ENCODE assay signal across 10 mouse cellular contexts in genomic region chr11:76739125-76739524, GRCm38 (mm10). TPM values are rescaled to one million over a fixed set of nuclear protein-coding genes. Genes with fewer than 3 reads are reported as not detected.
DNase-seq lines count a peak whose midpoint lies in the region; ATAC-seq and TF ChIP-seq lines count a peak whose summit lies in the region.
"Had no signal": no experiment of that assay in that cellular context is flagged by ENCODE, and none has a peak within 500 bp of the region (broad histone marks: within the 10 kb centered on the region; RNA-seq: fewer than 3 reads in every experiment).

No protein-coding gene starts in this region.

- TF ChIP-seq EP300 in liver, embryonic 14.5 days (IDR thresholded peaks at IDR 0.05; ENCODE audit: low read depth): no peak

- no peak overlapping the region for H3K4me3 ChIP-seq in hindbrain, embryonic 10.5 days
- H3K4me3 ChIP-seq in hindbrain, embryonic 16.5 days (ENCODE audit: low read length): no peak overlapping the region
- H3K4me3 ChIP-seq in liver, embryonic 14.5 days (ENCODE audit: insufficient read depth in 1 of 2, low read depth in 2 of 2, low read length in 2 of 2): no peak overlapping the region
- H3K4me3 ChIP-seq: embryonic facial prominence, embryonic 12.5 days; liver, embryonic 13.5 days had no signal

- H3K4me1 ChIP-seq in hindbrain, embryonic 10.5 days (replicated peaks): peaks cover 15% of the 10 kb centered on the region
- H3K4me1 ChIP-seq in hindbrain, embryonic 16.5 days (ENCODE audit: control insufficient read depth, insufficient read depth, low read depth, low read length): no peaks in the 10 kb centered on the region
- no peaks in the 10 kb centered on the region for H3K4me1 ChIP-seq in liver, embryonic 14.5 days (replicated peaks; ENCODE audit: control insufficient read depth in 2 of 2, insufficient read depth in 2 of 2, low read length in 1 of 2)
- H3K4me1 ChIP-seq: embryonic facial prominence, embryonic 12.5 days had no signal

- H3K4me2 ChIP-seq in hindbrain, embryonic 16.5 days (ENCODE audit: low read length): no peak overlapping the region
- H3K4me2 ChIP-seq in liver, embryonic 14.5 days (ENCODE audit: low read depth): no peak overlapping the region
- H3K4me2 ChIP-seq: embryonic facial prominence, embryonic 12.5 days; liver, embryonic 13.5 days had no signal

- DNase-seq in hindbrain, embryonic 10.5 days (ENCODE audit: low spot score): peak; percentile 21
- DNase-seq in A20 (ENCODE audit: low read depth, low spot score) (peak; percentile 42), NIH3T3 (ENCODE audit: low read depth) (peak; percentile 40)
- no peak for DNase-seq in liver, embryonic 14.5 days (ENCODE audit: low read depth in 3 of 3, low spot score in 3 of 3)
- no peak for DNase-seq in ovary, postnatal 14 days (ENCODE audit: low spot score)
- DNase-seq in layer of hippocampus, adult 9-10 months (ENCODE audit: low spot score): no peak
- no peak for DNase-seq in spleen, postnatal 36 days (ENCODE audit: low spot score in 2 of 2)
- DNase-seq: liver, embryonic 13.5 days had no signal

- TF ChIP-seq CTCF in liver, embryonic 14.5 days (IDR thresholded peaks at IDR 0.05; ENCODE audit: low read depth): peak; percentile 62

- no peaks in the 10 kb centered on the region for H3K27me3 ChIP-seq in hindbrain, embryonic 10.5 days (ENCODE audit: insufficient read depth, poor library complexity, severe bottlenecking)
- no peaks in the 10 kb centered on the region for H3K27me3 ChIP-seq in hindbrain, embryonic 16.5 days (replicated peaks; ENCODE audit: control insufficient read depth, insufficient read depth, low read length)
- no peaks in the 10 kb centered on the region for H3K27me3 ChIP-seq in liver, embryonic 14.5 days (ENCODE audit: control insufficient read depth, insufficient read depth, low read length)
- H3K27me3 ChIP-seq: embryonic facial prominence, embryonic 12.5 days; liver, embryonic 13.5 days had no signal

- WGBS in hindbrain, embryonic 10.5 days: 77% methylated on average over 6 of the region's 6 CpGs
- WGBS in hindbrain, embryonic 16.5 days: 63% methylated on average over 6 of the region's 6 CpGs
- 72% methylated on average over 6 of the region's 6 CpGs for WGBS in liver, embryonic 14.5 days (ENCODE audit: insufficient replicate concordance)

- no peak overlapping the region for H3K9ac ChIP-seq in hindbrain, embryonic 16.5 days (ENCODE audit: low read depth, low read length)
- H3K9ac ChIP-seq in liver, embryonic 14.5 days (replicated peaks): no peak overlapping the region
- H3K9ac ChIP-seq: embryonic facial prominence, embryonic 12.5 days; liver, embryonic 13.5 days had no signal

- no peaks in the 10 kb centered on the region for H3K9me3 ChIP-seq in hindbrain, embryonic 10.5 days
- no peaks in the 10 kb centered on the region for H3K9me3 ChIP-seq in hindbrain, embryonic 16.5 days (ENCODE audit: control insufficient read depth, low read length)
- H3K9me3 ChIP-seq in liver, embryonic 14.5 days (ENCODE audit: control insufficient read depth, low read length): no peaks in the 10 kb centered on the region
- H3K9me3 ChIP-seq: embryonic facial prominence, embryonic 12.5 days; liver, embryonic 13.5 days had no signal

- no peak overlapping the region for H3K27ac ChIP-seq in hindbrain, embryonic 10.5 days
- no peak overlapping the region for H3K27ac ChIP-seq in hindbrain, embryonic 16.5 days (ENCODE audit: low read depth, low read length)
- no peak overlapping the region for H3K27ac ChIP-seq in liver, embryonic 14.5 days
- H3K27ac ChIP-seq: embryonic facial prominence, embryonic 12.5 days; liver, embryonic 13.5 days had no signal

- H3K36me3 ChIP-seq in hindbrain, embryonic 10.5 days: peaks cover 70% of the 10 kb centered on the region
- H3K36me3 ChIP-seq in hindbrain, embryonic 16.5 days (ENCODE audit: control insufficient read depth, insufficient read depth, low read length): peaks cover 9% of the 10 kb centered on the region
- H3K36me3 ChIP-seq in liver, embryonic 14.5 days (replicated peaks; ENCODE audit: control insufficient read depth, insufficient read depth, low read depth): peaks cover 8% of the 10 kb centered on the region

- ATAC-seq in hindbrain, embryonic 16.5 days: no peak
- no peak for ATAC-seq in liver, embryonic 14.5 days (ENCODE audit: insufficient read depth)

RNA-seq across cellular contexts. Expression of gene Gosr1, which starts 24.3 kb away (rescaled TPM):
- polyA plus RNA-seq in hindbrain, embryonic 10.5 days (2016; fragmentation: Nextera tagmentation; extraction: Ambion mirVana): 23.6 and 29.8 TPM in 2 replicates
- polyA plus RNA-seq in hindbrain, embryonic 16.5 days (2015; fragmentation: Nextera tagmentation; extraction: Ambion mirVana): 25.5 and 25.9 TPM in 2 replicates
- 5.9 and 6.4 TPM in 2 replicates for polyA plus RNA-seq in liver, embryonic 14.5 days (2012; rRNA removed)
- 12.3 and 15.8 TPM in 2 replicates for polyA plus RNA-seq in liver, embryonic 14.5 days (2014; fragmentation: Nextera tagmentation; extraction: Ambion mirVana)

RNA-seq across cellular contexts. Expression of gene Trarg1, which starts 59.5 kb away (rescaled TPM):
- polyA plus RNA-seq in hindbrain, embryonic 10.5 days (2016; fragmentation: Nextera tagmentation; extraction: Ambion mirVana): 0.09 and 0.20 TPM in 2 replicates
- 1.6 and 1.9 TPM in 2 replicates for polyA plus RNA-seq in hindbrain, embryonic 16.5 days (2015; fragmentation: Nextera tagmentation; extraction: Ambion mirVana)
- not detected in 2 replicates for polyA plus RNA-seq in liver, embryonic 14.5 days (2012; rRNA removed)
- polyA plus RNA-seq in liver, embryonic 14.5 days (2014; fragmentation: Nextera tagmentation; extraction: Ambion mirVana): not detected in 2 replicates
- polyA plus RNA-seq: liver, embryonic 13.5 days had no signal

Comparison
In these comparisons a context has a peak if more than half of its experiments do, and no peak if none do; other contexts are left out.
1. DNase-seq: peak in hindbrain, embryonic 10.5 days (single experiment), A20 (single experiment) and NIH3T3 (single experiment); none in liver, embryonic 14.5 days (0 of 3), ovary, postnatal 14 days (single experiment), layer of hippocampus, adult 9-10 months (single experiment) and spleen, postnatal 36 days (0 of 2).